Mouse (Mus musculus): ENCODE measurements around the gene Zfp362.

- TF ChIP-seq CTCF (IDR thresholded peaks at IDR 0.05; ENCODE audit: extremely low read depth, insufficient read length, insufficient replicate concordance, low read depth, low read length), result no peak
- no peak for TF ChIP-seq POLR2A (IDR thresholded peaks at IDR 0.05; ENCODE audit: low read depth, low read length)
Measured at GRCm38 (mm10) chr4:128755064-128755463, 50.8 kb downstream of the Zfp362 start, which contains the start of gene A3galt2.

Data from small intestine, adult 2 months (tissue).